Mouse (Mus musculus) lung, postnatal 0 days (tissue): ENCODE results near the gene Nanos2.

Experiments
- CTCF ChIP-seq: IDR thresholded peaks from 2 replicates; pipeline ENCODE4 v1.5.1; 2016; ENCODE audit warnings: antibody characterized with exemption, mild to moderate bottlenecking
- EP300 ChIP-seq: IDR thresholded peaks from 2 replicates; pipeline ENCODE4 v1.6.1; 2016; ENCODE audit warnings: antibody characterized with exemption, mild to moderate bottlenecking, control low read depth

GRCm38 (mm10) chr7:19024096-19024506, 36.9 kb downstream of the Nanos2 start, which contains the start of gene Sympk:
- TF ChIP-seq CTCF (no peak), EP300 (no peak)
